Mouse (Mus musculus) 416B (cell line): ENCODE data around the gene Ddx18.
A peak's percentile ranks its signal among the peaks of the same experiment; 100 is the strongest.

Experiments used
- DNase-seq: peaks from one replicate; pipeline ENCODE4 v3.0.0; 2011; ENCODE audit warnings: low read depth

Ddx18 gene

GRCm38 (mm10) chr1:121527061-121527460 is 40.7 kb downstream of the Ddx18 start:
- no peak for DNase-seq

DNA sequence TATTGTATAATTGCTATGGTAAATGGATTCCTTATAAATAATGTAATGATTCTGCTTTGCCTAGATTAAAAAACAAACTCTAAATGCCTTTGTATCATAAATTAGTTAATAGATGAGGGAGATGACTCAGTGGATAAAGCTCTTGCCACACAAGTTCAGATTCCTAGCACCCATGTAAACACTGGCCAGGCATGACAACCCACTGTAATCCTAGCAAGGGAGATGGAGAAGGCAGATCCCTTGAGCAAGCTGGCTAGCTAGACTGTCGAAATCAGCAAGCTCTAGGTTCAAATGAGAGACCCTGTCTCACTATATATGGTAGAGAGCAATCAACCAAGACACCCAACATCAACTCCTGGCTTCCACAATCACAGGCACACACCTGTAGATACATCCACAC is 49.2 kb downstream of the Ddx18 start:
- no peak for DNase-seq

DNA sequence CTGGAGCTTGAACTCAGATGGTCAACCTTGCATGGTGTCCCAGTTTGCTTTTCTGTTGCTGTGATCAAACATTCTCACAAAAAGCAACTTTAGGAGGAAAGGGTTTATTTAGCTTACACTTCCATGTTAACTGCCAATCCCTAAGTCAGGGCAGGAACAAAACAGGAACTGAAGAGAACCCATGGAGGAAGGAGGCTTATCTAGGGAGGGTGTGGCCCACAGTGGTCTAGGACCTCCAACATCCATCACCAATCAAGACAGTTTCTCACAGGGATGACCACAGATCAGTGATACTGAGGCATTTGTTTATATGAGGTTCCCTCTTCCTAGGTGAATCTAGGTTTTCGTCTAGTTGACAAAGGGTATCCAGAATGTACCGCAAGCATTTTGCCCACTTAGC is 55.8 kb downstream of the Ddx18 start:
- DNase-seq: no peak

DNA sequence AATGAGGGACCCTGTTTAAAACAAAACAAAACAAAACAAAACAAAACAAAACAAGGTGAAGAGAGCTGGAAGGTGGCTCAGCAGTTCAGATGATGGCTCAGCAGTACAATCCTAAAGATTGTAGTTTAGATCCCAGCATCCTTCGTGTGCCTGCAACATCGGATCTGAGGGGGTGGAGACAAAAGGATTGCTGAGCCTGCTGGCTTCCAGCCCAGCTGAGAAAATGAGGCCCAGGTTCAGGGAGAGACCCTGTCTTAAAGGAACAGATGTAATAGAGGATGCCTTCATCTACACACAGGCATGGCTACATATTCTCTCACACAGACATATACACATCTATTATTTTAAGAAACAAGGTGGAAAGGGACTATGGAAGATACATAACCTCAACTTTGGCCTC is 56.6 kb downstream of the Ddx18 start:
- DNase-seq: no peak

GRCm38 (mm10) chr1:121510420-121511140 is 57.2 kb downstream of the Ddx18 start:
- no peak for DNase-seq

DNA sequence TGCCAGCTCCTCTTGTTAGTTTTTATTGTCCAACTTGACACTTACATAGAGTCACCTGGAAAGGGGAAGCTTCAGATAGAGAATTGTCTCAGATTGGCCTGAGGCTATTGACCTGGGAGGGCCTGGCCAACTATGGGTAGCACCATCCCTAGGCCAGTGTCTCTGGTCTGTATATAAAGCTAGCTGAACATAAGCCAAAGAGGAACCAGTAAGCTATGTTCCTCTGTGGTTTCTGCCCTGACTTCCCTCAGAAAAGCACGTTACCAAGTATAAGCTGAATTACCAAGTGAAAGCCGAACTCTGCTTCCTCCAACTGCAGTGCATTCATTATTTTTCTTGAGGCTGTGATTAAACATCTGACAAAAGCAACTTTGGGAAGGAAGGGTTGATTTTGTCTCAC is 59.1 kb downstream of the Ddx18 start:
- peak; percentile 4 for DNase-seq
